Mouse (Mus musculus): Measurements from ENCODE around the gene Fli1. TPM values are rescaled to one million over a fixed set of nuclear protein-coding genes. Genes with fewer than 3 reads are reported as not detected.

The Fli1 gene
- polyA plus RNA-seq, 1 experiment from 2014 or later: 6.9 TPM

DNA sequence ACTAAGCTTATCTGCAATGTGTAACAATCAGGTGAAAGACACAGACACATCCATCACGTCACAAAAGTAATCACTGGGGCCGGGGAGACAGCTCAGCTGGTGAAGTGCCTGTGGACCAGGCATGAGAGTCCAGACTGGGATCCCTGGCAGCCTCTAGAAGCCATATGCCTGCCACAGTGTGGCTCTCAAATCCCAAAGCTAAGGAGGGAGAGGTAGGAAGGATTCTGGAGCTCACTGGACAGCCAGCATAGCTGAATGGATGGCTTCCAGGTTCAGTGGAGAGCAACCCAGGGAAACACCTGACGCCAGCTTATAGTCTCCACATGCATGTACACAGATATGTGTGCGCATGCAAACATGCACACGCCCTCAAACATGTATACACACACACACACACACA, 93.9 kb downstream of the Fli1 start:
- Histone ChIP-seq H3K4me1 (ENCODE audit: control insufficient read depth, low read depth, low read length) (no peaks in the 10 kb centered on the region), H3K36me3 (ENCODE audit: control insufficient read depth, insufficient read depth) (no peaks in the 10 kb centered on the region), H3K4me3 (ENCODE audit: low read depth, low read length) (no peak overlapping the region), H3K4me2 (ENCODE audit: low read depth, low read length) (no peak overlapping the region), H3K27me3 (ENCODE audit: control insufficient read depth, insufficient read depth, low read depth, low read length) (no peaks in the 10 kb centered on the region), H3K9ac (ENCODE audit: low read depth, low read length) (no peak overlapping the region), H3K27ac (ENCODE audit: low read length) (no peak overlapping the region), H3K9me3 (replicated peaks; ENCODE audit: control insufficient read depth, low read length) (no peaks in the 10 kb centered on the region)
- WGBS (ENCODE audit: insufficient replicate concordance): 65% methylated on average over 5 of the region's 5 CpGs
- no peak for ATAC-seq (ENCODE audit: low read depth)

- H3K9ac ChIP-seq (ENCODE audit: low read depth, low read length): no peak overlapping the region
- no peak for ATAC-seq (ENCODE audit: low read depth)
Measured at GRCm38 (mm10) chr9:32445789-32446188, 96.9 kb downstream of the Fli1 start.

GRCm38 (mm10) chr9:32444453-32445201, 98.0 kb downstream of the Fli1 start:
- Histone ChIP-seq H3K9ac (ENCODE audit: low read depth, low read length) (no peak overlapping the region), H3K9me3 (replicated peaks; ENCODE audit: control insufficient read depth, low read length) (no peaks in the 10 kb centered on the region), H3K36me3 (ENCODE audit: control insufficient read depth, insufficient read depth) (no peaks in the 10 kb centered on the region), H3K4me2 (ENCODE audit: low read depth, low read length) (no peak overlapping the region), H3K27me3 (ENCODE audit: control insufficient read depth, insufficient read depth, low read depth, low read length) (no peaks in the 10 kb centered on the region), H3K27ac (ENCODE audit: low read length) (no peak overlapping the region), H3K4me1 (ENCODE audit: control insufficient read depth, low read depth, low read length) (no peaks in the 10 kb centered on the region), H3K4me3 (ENCODE audit: low read depth, low read length) (no peak overlapping the region)
- no peak for ATAC-seq (ENCODE audit: low read depth)
- WGBS (ENCODE audit: insufficient replicate concordance): 43% methylated on average over 6 of the region's 6 CpGs

More at GRCm38 (mm10) chr9:32445789-32446188, 96.9 kb downstream of the Fli1 start:
- Histone ChIP-seq H3K27ac (ENCODE audit: low read length) (no peak overlapping the region), H3K4me1 (ENCODE audit: control insufficient read depth, low read depth, low read length) (no peaks in the 10 kb centered on the region), H3K36me3 (ENCODE audit: control insufficient read depth, insufficient read depth) (no peaks in the 10 kb centered on the region), H3K4me2 (ENCODE audit: low read depth, low read length) (no peak overlapping the region), H3K9me3 (replicated peaks; ENCODE audit: control insufficient read depth, low read length) (no peaks in the 10 kb centered on the region), H3K27me3 (ENCODE audit: control insufficient read depth, insufficient read depth, low read depth, low read length) (no peaks in the 10 kb centered on the region), H3K4me3 (ENCODE audit: low read depth, low read length) (no peak overlapping the region)
- WGBS (ENCODE audit: insufficient replicate concordance): 34% methylated on average over 3 of the region's 3 CpGs

GRCm38 (mm10) chr9:32443817-32444216, 98.8 kb downstream of the Fli1 start:
- Histone ChIP-seq H3K9ac (ENCODE audit: low read depth, low read length) (no peak overlapping the region), H3K4me3 (ENCODE audit: low read depth, low read length) (no peak overlapping the region), H3K27me3 (ENCODE audit: control insufficient read depth, insufficient read depth, low read depth, low read length) (no peaks in the 10 kb centered on the region), H3K36me3 (ENCODE audit: control insufficient read depth, insufficient read depth) (no peaks in the 10 kb centered on the region), H3K4me1 (ENCODE audit: control insufficient read depth, low read depth, low read length) (no peaks in the 10 kb centered on the region), H3K9me3 (replicated peaks; ENCODE audit: control insufficient read depth, low read length) (no peaks in the 10 kb centered on the region), H3K27ac (ENCODE audit: low read length) (no peak overlapping the region), H3K4me2 (ENCODE audit: low read depth, low read length) (no peak overlapping the region)
- ATAC-seq (ENCODE audit: low read depth): no peak
- 64% methylated on average over 6 of the region's 6 CpGs for WGBS (ENCODE audit: insufficient replicate concordance)

- Histone ChIP-seq H3K27ac (ENCODE audit: low read length) (no peak overlapping the region), H3K9ac (ENCODE audit: low read depth, low read length) (no peak overlapping the region), H3K9me3 (replicated peaks; ENCODE audit: control insufficient read depth, low read length) (no peaks in the 10 kb centered on the region), H3K4me1 (ENCODE audit: control insufficient read depth, low read depth, low read length) (no peaks in the 10 kb centered on the region), H3K36me3 (ENCODE audit: control insufficient read depth, insufficient read depth) (no peaks in the 10 kb centered on the region), H3K4me2 (ENCODE audit: low read depth, low read length) (no peak overlapping the region), H3K4me3 (ENCODE audit: low read depth, low read length) (no peak overlapping the region), H3K27me3 (ENCODE audit: control insufficient read depth, insufficient read depth, low read depth, low read length) (no peaks in the 10 kb centered on the region)
- WGBS (ENCODE audit: insufficient replicate concordance): 61% methylated on average over 3 of the region's 3 CpGs
- no peak for ATAC-seq (ENCODE audit: low read depth)
Measured at GRCm38 (mm10) chr9:32443115-32443514, 99.5 kb downstream of the Fli1 start.

DNA sequence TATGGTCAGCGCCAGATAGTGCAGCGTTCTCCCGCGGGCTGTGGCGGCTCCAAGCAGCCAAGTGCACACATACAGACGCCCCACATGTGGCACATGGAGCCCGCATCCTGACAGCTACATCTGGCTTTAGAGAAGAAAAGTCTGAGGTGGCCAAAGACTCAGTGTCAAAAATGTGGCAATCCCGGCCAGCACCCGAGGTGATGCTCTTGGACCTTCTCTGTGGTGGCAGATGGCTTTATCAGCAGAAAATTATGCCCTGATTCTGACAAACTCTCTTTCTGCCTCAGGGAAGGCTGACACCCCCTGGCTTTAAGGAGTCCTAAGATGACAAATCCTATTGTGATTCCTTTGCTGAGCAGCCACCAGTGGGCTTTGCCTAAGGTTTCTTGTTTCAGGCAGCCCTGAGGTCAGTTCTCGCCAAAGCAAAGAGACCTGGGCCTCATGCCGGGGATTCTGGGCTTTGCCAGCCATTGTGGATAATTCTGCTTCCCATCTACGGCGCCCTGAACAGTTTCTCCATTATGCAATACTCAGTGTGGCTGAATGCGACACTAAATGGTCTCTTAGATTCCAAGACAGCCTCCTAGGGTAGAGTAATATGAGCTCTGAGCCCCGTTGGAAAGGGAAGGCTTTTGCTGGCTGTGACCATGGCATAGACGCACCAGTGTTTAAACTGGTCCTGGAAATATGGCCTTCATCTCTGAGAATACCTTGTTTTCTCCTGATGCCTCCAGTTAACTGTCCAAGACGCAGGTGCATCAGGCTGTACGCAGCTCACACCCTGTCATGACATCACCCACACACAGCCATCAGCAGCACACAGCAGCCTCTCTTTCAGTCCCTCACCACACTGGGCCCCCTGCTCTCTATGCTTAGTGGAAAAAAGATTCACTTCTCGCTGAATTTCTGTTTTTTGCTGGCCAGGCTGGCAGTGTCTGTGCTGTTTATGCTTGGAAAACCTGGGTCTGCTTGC, 108.1 kb downstream of the Fli1 start:
- Histone ChIP-seq H3K4me1 (ENCODE audit: control insufficient read depth, low read depth, low read length) (no peaks in the 10 kb centered on the region), H3K4me2 (ENCODE audit: low read depth, low read length) (no peak overlapping the region), H3K9ac (ENCODE audit: low read depth, low read length) (no peak overlapping the region), H3K27ac (ENCODE audit: low read length) (no peak overlapping the region), H3K9me3 (replicated peaks; ENCODE audit: control insufficient read depth, low read length) (no peaks in the 10 kb centered on the region), H3K27me3 (ENCODE audit: control insufficient read depth, insufficient read depth, low read depth, low read length) (no peaks in the 10 kb centered on the region), H3K36me3 (ENCODE audit: control insufficient read depth, insufficient read depth) (no peaks in the 10 kb centered on the region), H3K4me3 (ENCODE audit: low read depth, low read length) (no peak overlapping the region)
- WGBS (ENCODE audit: insufficient replicate concordance): 67% methylated on average over 19 of the region's 19 CpGs
- ATAC-seq (ENCODE audit: low read depth): no peak

DNA sequence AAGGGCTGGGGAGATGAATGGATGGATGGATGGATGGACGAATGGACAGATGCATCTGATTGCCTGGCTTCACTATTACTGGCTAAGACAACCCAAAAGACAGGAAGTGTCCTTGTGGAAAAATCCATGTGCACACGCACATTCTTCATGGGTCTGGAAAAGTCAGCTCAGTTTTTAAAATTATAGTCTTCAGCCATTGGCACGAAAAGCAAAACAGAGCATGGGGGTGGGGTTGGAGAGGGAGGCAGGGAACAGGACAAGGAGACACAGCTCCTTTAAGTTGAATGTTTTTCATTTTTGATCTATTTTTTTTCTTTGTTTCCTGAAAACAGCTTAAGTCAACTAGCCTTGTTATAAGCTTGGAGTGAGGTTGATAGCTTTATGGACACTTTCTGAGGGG, 111.6 kb downstream of the Fli1 start:
- no peaks in the 10 kb centered on the region for H3K4me1 ChIP-seq (ENCODE audit: control insufficient read depth, low read depth, low read length)
- no peak overlapping the region for H3K9ac ChIP-seq (ENCODE audit: low read depth, low read length)
- no peak overlapping the region for H3K4me2 ChIP-seq (ENCODE audit: low read depth, low read length)
- ATAC-seq (ENCODE audit: low read depth): no peak
- no peak overlapping the region for H3K4me3 ChIP-seq (ENCODE audit: low read depth, low read length)
- H3K9me3 ChIP-seq (replicated peaks; ENCODE audit: control insufficient read depth, low read length): no peaks in the 10 kb centered on the region
- H3K27me3 ChIP-seq (ENCODE audit: control insufficient read depth, insufficient read depth, low read depth, low read length): no peaks in the 10 kb centered on the region
- 64% methylated on average over 3 of the region's 3 CpGs for WGBS (ENCODE audit: insufficient replicate concordance)
- no peak overlapping the region for H3K27ac ChIP-seq (ENCODE audit: low read length)
- no peaks in the 10 kb centered on the region for H3K36me3 ChIP-seq (ENCODE audit: control insufficient read depth, insufficient read depth)

GRCm38 (mm10) chr9:32425321-32425720, 117.3 kb downstream of the Fli1 start:
- Histone ChIP-seq H3K4me2 (ENCODE audit: low read depth, low read length) (no peak overlapping the region), H3K9me3 (replicated peaks; ENCODE audit: control insufficient read depth, low read length) (no peaks in the 10 kb centered on the region), H3K27me3 (ENCODE audit: control insufficient read depth, insufficient read depth, low read depth, low read length) (no peaks in the 10 kb centered on the region), H3K9ac (ENCODE audit: low read depth, low read length) (no peak overlapping the region), H3K27ac (ENCODE audit: low read length) (no peak overlapping the region), H3K4me1 (ENCODE audit: control insufficient read depth, low read depth, low read length) (no peaks in the 10 kb centered on the region), H3K36me3 (ENCODE audit: control insufficient read depth, insufficient read depth) (peaks cover 4% of the 10 kb centered on the region; the same call in 1 of the 2 replicates), H3K4me3 (ENCODE audit: low read depth, low read length) (no peak overlapping the region)
- 77% methylated on average over 7 of the region's 7 CpGs for WGBS (ENCODE audit: insufficient replicate concordance)
- no peak for ATAC-seq (ENCODE audit: low read depth)

- H3K27me3 ChIP-seq (ENCODE audit: control insufficient read depth, insufficient read depth, low read depth, low read length): no peaks in the 10 kb centered on the region
- no peak overlapping the region for H3K9ac ChIP-seq (ENCODE audit: low read depth, low read length)
- no peak overlapping the region for H3K4me3 ChIP-seq (ENCODE audit: low read depth, low read length)
- ATAC-seq (ENCODE audit: low read depth): no peak
- peaks cover 4% of the 10 kb centered on the region; the same call in 1 of the 2 replicates for H3K36me3 ChIP-seq (ENCODE audit: control insufficient read depth, insufficient read depth)
- no peaks in the 10 kb centered on the region for H3K4me1 ChIP-seq (ENCODE audit: control insufficient read depth, low read depth, low read length)
- no peak overlapping the region for H3K4me2 ChIP-seq (ENCODE audit: low read depth, low read length)
- no peak overlapping the region for H3K27ac ChIP-seq (ENCODE audit: low read length)
- H3K9me3 ChIP-seq (replicated peaks; ENCODE audit: control insufficient read depth, low read length): no peaks in the 10 kb centered on the region
Measured at GRCm38 (mm10) chr9:32420711-32421110, 122.0 kb downstream of the Fli1 start.
